Mouse (Mus musculus): ENCODE measurements around the gene Hormad1. TPM values are rescaled to one million over a fixed set of nuclear protein-coding genes. Genes with fewer than 3 reads are reported as not detected.
"Not testable (repeated sequence)": the region's sequence is repeated elsewhere in the genome, so short reads cannot be mapped to it uniquely, and the experiment has no call there.

Gene Hormad1
- polyA plus RNA-seq, 1 experiment from 2014 or later: 0.12 TPM

DNA sequence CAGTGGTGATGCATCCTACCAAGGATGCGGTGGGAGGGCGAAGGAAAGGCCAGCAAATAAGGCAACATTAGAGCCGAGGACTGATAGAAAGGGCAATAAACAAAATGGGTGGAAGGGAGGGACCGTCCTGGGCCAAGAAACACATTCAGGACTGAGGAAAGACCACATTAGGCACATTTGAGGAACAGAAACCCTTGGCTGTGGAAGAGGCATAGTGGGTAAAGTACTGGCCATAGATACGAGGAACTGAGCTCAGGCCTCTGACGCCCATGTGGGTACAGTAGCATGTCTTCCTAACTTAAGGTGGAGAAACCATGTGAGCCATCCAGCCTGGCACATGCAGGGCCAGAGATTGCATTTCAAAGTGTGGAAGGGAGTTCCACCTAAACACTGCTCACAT lies 29.7 kb upstream of the Hormad1 start:
- peaks cover 23% of the 10 kb centered on the region for H3K4me1 ChIP-seq (replicated peaks)
- DNase-seq (no peak), ATAC-seq (ENCODE audit: low read depth) (no peak)
- H3K27ac ChIP-seq: no peak overlapping the region
- H3K27me3 ChIP-seq: no peaks in the 10 kb centered on the region
- H3K9me3 ChIP-seq (replicated peaks): no peaks in the 10 kb centered on the region
- no peak overlapping the region for H3K4me3 ChIP-seq (replicated peaks)
- no peak overlapping the region for H3K4me2 ChIP-seq
- 68% methylated on average over 6 of the region's 6 CpGs for WGBS (ENCODE audit: insufficient replicate concordance)
- H3K9ac ChIP-seq: no peak overlapping the region
- H3K36me3 ChIP-seq: no peaks in the 10 kb centered on the region

DNA sequence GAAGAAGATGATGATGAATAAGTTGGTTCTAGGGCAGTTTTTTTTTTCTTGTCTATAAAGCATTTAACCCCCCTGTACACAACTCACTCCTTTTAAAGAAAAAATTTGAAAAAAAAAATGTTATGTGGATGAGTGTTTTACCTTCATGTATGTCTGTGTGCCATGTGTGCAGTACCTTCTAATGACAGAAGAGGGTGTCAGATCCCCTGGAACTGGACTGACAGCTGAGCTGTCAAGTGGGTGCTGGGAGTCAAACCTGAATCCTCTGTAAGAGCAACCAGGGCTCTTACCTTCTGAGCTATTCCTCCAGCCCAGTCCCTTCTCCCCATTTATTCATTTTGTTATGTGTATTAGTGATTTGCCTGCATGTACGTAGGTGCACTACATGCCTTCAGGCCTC lies 28.5 kb upstream of the Hormad1 start:
- no peaks in the 10 kb centered on the region for H3K36me3 ChIP-seq
- peaks cover 20% of the 10 kb centered on the region for H3K4me1 ChIP-seq (replicated peaks)
- H3K27ac ChIP-seq: no peak overlapping the region
- WGBS (ENCODE audit: insufficient replicate concordance): 89% methylated on average over 1 of the region's 1 CpGs
- ATAC-seq (ENCODE audit: low read depth) (no peak), DNase-seq (no peak)
- H3K9ac ChIP-seq: no peak overlapping the region
- no peak overlapping the region for H3K4me2 ChIP-seq
- no peak overlapping the region for H3K4me3 ChIP-seq (replicated peaks)
- H3K9me3 ChIP-seq (replicated peaks): no peaks in the 10 kb centered on the region
- H3K27me3 ChIP-seq: no peaks in the 10 kb centered on the region

DNA sequence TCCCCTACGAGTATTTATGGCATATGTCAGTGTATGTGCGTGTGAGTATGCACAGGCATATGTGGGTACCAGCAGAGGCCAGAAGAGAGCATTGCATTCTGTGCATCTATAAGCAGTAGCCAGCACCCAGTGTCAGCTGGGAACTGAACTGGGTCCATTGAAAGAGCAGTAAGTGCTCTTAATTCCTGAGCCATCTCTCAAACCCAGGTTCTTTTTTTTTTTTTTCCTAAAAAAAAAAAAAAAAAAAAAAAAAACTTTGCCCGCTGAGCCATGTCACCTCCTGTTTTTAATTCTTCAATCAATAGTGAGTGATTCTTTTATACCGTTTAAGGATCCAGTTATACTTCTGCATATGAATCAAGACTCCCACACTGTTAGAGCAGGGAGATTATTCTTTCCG lies 26.1 kb upstream of the Hormad1 start:
- H3K4me1 ChIP-seq (replicated peaks): peaks cover 10% of the 10 kb centered on the region
- no peak for ATAC-seq (ENCODE audit: low read depth)
- peaks cover 9% of the 10 kb centered on the region; the same call in 1 of the 2 replicates for H3K27me3 ChIP-seq

DNA sequence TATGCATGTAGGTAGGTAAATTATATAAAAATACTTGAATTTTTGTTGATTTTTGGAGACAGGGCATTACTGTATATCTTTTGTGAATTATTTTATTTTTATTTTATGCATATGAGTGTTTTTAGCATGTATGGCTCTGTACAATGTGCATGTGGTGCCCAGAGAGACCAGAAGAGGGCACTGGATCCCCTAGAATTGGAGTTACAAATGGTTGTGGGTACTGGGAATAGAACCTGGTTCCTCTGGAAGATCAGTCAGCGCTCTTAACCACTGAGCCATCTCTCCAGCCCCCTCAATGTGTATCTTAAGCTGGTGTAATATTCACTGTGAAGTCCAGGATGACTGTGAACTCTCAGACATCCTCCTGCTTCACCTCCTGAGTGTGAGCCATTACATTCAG lies 24.6 kb upstream of the Hormad1 start:
- Histone ChIP-seq H3K9me3 (replicated peaks) (no peaks in the 10 kb centered on the region), H3K4me2 (no peak overlapping the region), H3K27me3 (peaks cover 16% of the 10 kb centered on the region; the same call in 1 of the 2 replicates), H3K4me3 (replicated peaks) (no peak overlapping the region), H3K27ac (no peak overlapping the region), H3K36me3 (no peaks in the 10 kb centered on the region), H3K9ac (no peak overlapping the region), H3K4me1 (replicated peaks) (peaks cover 10% of the 10 kb centered on the region)
- DNase-seq: no peak
- 76% methylated on average over 1 of the region's 1 CpGs for WGBS (ENCODE audit: insufficient replicate concordance)
- no peak for ATAC-seq (ENCODE audit: low read depth)

More for the DNA sequence above, 26.1 kb upstream of the Hormad1 start:
- no peaks in the 10 kb centered on the region for H3K9me3 ChIP-seq (replicated peaks)
- 86% methylated on average over 5 of the region's 5 CpGs for WGBS (ENCODE audit: insufficient replicate concordance)
- H3K9ac ChIP-seq: no peak overlapping the region
- no peaks in the 10 kb centered on the region for H3K36me3 ChIP-seq
- DNase-seq: no peak
- H3K27ac ChIP-seq: no peak overlapping the region
- no peak overlapping the region for H3K4me3 ChIP-seq (replicated peaks)
- no peak overlapping the region for H3K4me2 ChIP-seq

DNA sequence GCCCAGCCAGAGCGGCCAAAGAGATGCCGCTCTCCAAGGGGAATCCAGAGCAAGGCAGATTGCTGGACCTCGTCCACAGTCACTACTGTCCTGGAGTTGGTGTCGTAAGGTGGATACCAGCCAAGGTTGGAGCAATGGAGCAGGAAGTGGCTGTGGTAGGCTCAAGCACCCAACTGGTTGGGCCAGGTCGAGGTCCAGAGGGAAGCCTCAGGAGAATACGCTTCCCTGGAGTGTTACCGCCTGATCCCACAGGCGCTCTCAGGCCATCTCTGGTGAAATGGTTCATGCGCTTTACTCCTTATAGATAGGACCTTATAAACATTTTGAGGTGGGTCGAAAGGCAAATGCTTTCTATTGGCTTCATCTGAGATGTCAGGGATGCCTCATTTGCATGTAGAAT lies 20.5 kb upstream of the Hormad1 start:
- no peak for DNase-seq
- Histone ChIP-seq H3K36me3 (no peaks in the 10 kb centered on the region), H3K27ac (no peak overlapping the region), H3K4me1 (replicated peaks) (0 out of 2 replicates have a peak, but pooled peaks cover 2% of the 10 kb centered on the region), H3K9me3 (replicated peaks) (no peaks in the 10 kb centered on the region), H3K9ac (no peak overlapping the region), H3K27me3 (peaks cover 18% of the 10 kb centered on the region; the same call in 1 of the 2 replicates), H3K4me3 (replicated peaks) (no peak overlapping the region), H3K4me2 (no peak overlapping the region)
- ATAC-seq (ENCODE audit: low read depth): no peak
- 80% methylated on average over 10 of the region's 10 CpGs for WGBS (ENCODE audit: insufficient replicate concordance)

DNA sequence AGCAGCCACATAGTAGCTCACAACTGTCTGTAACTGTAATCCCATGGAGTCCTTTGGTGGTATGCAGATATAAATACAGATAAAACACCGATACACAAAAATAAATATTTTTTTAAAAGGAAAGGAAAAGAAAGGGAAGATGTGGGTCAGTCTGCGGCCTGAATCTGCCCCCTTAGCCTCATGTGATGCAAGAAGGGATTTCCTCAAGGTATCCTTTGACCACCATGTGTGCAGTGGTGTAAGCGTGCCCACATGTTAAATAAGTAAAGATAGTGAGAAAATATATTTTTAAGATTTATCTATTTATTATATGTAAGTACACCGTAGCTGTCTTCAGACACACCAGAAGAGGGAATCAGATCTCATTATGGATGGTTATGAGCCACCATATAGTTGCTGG lies 19.6 kb upstream of the Hormad1 start:
- no peak overlapping the region for H3K27ac ChIP-seq
- 0 out of 2 replicates have a peak, but pooled peaks cover 2% of the 10 kb centered on the region for H3K4me1 ChIP-seq (replicated peaks)
- H3K27me3 ChIP-seq: peaks cover 24% of the 10 kb centered on the region; the same call in 1 of the 2 replicates
- no peak overlapping the region for H3K4me3 ChIP-seq (replicated peaks)
- no peaks in the 10 kb centered on the region for H3K9me3 ChIP-seq (replicated peaks)
- H3K9ac ChIP-seq: no peak overlapping the region
- 77% methylated on average over 4 of the region's 4 CpGs for WGBS (ENCODE audit: insufficient replicate concordance)
- H3K4me2 ChIP-seq: no peak overlapping the region
- H3K36me3 ChIP-seq: no peaks in the 10 kb centered on the region
- DNase-seq: no peak
- no peak for ATAC-seq (ENCODE audit: low read depth)

DNA sequence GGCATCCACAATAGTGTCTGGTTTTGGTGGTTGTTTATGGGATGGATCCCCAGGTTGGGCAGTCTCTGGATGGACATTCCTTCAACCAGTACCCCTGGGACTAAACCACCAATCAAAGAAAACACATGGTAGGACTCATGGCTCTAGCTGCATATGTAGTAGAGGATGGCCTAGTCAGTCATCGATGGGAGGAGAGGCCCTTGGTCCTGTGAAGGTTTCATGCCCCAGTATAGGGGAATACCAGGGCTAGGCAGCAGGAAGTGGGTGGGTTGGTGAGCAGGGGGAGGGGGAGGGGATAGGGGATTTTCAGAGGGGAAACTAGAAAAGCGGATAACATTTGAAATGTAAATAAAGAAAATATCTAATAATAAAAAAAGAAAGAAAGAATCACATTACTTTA lies 18.3 kb upstream of the Hormad1 start:
- H3K4me2 ChIP-seq; H3K27ac ChIP-seq; H3K4me1 ChIP-seq (replicated peaks); H3K4me3 ChIP-seq (replicated peaks); H3K9me3 ChIP-seq (replicated peaks); ATAC-seq (ENCODE audit: low read depth); H3K9ac ChIP-seq; H3K36me3 ChIP-seq; DNase-seq: not testable (repeated sequence)
- H3K27me3 ChIP-seq: peaks cover 30% of the 10 kb centered on the region; the same call in 1 of the 2 replicates
- WGBS (ENCODE audit: insufficient replicate concordance): 48% methylated on average over 2 of the region's 2 CpGs

DNA sequence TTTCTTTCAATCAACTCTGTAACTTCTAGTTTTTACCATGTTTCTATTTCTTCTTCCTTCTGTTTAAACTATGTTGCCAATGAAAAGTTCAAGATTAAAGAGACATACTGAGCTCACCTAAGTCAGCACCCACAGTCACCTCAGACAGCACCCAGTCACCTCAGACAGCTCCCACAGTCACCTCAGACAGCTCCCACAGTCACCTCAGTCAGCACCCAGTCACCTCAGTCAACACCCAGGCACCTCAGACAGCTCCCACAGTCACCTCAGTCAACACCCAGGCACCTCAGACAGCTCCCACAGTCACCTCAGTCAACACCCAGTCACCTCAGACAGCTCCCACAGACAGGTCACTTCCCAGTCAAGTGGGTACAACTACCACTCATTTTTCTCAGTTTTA lies 17.3 kb upstream of the Hormad1 start:
- no peak for ATAC-seq (ENCODE audit: low read depth)
- Histone ChIP-seq H3K36me3 (no peaks in the 10 kb centered on the region), H3K4me2 (no peak overlapping the region), H3K27ac (no peak overlapping the region), H3K4me3 (replicated peaks) (no peak overlapping the region), H3K27me3 (peaks cover 31% of the 10 kb centered on the region), H3K9ac (no peak overlapping the region), H3K9me3 (replicated peaks) (no peaks in the 10 kb centered on the region), H3K4me1 (replicated peaks) (0 out of 2 replicates have a peak, but pooled peaks cover 2% of the 10 kb centered on the region)
- DNase-seq: no peak

DNA sequence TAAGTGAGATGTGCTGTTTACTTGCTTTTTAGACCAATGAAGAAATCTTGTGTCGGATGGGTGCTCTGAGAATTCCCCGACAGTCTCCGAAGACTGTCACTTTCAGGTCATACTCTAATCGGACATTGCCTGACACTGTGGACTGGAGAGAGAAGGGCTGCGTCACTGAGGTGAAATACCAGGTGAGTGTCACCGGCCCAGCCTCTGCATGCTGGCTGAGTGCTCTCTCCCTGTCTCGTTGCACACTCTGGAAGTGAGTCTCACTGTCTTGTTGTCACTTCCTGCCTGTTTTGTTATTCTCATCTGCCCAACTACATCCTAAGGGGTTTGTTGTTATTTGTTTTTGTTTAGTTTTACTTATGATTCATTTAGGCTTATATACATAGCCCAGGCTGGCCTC lies 16.5 kb upstream of the Hormad1 start:
- WGBS (ENCODE audit: insufficient replicate concordance): 64% methylated on average over 7 of the region's 7 CpGs
- 0 out of 2 replicates have a peak, but pooled peaks cover 2% of the 10 kb centered on the region for H3K4me1 ChIP-seq (replicated peaks)
- no peak overlapping the region for H3K4me2 ChIP-seq

DNA sequence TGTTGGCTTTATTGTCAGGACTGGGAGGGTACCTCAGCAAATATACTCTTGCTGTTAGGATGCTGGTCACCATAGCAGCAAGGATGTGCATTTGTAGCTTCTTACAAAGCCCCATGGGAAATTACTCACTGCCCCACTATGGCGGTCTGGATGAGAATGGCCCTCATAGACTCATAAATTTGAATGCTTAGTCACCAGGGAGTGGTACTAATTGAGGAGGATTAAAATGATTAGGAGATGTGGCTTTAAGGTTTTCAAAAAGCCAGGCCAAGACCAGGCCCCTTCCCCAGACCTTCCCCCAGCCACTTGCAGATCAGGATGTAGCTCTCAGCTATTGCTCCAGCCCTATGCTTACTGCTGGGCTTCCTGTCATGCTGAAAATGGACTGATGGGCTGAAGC lies 9.3 kb upstream of the Hormad1 start:
- Histone ChIP-seq H3K9ac (no peak overlapping the region), H3K4me2 (no peak overlapping the region), H3K4me3 (replicated peaks) (no peak overlapping the region), H3K27ac (no peak overlapping the region), H3K9me3 (replicated peaks) (no peaks in the 10 kb centered on the region), H3K4me1 (replicated peaks) (peaks cover 7% of the 10 kb centered on the region), H3K27me3 (peaks cover 12% of the 10 kb centered on the region), H3K36me3 (no peaks in the 10 kb centered on the region)
- 70% methylated on average over 1 of the region's 1 CpGs for WGBS (ENCODE audit: insufficient replicate concordance)
- no peak for DNase-seq
- no peak for ATAC-seq (ENCODE audit: low read depth)

More for the DNA sequence above, 16.5 kb upstream of the Hormad1 start:
- DNase-seq (no peak), ATAC-seq (ENCODE audit: low read depth) (no peak)
- Histone ChIP-seq H3K9ac (no peak overlapping the region), H3K4me3 (replicated peaks) (no peak overlapping the region), H3K36me3 (no peaks in the 10 kb centered on the region), H3K27me3 (peaks cover 24% of the 10 kb centered on the region), H3K27ac (no peak overlapping the region), H3K9me3 (replicated peaks) (no peaks in the 10 kb centered on the region)

DNA sequence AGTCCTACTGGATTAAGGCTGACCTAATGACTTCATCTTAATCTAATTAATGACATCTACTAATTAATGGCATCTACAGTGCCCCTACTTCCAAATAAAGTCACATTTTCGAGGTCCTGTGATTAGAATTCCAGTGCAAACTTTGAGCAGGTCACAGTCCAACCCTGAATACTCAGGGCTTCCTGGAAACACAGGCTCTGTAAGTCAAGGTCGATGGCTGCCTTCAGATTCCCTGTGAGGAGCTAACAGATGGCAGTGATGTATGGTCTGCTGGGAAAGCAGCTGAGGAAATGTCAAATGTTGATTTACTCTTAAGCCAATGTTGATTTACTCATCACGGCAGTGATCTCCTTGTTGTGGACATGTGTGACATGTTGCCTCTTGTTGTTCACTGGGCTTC lies 5.5 kb upstream of the Hormad1 start:
- 41% methylated on average over 3 of the region's 3 CpGs for WGBS (ENCODE audit: insufficient replicate concordance)
- ATAC-seq (ENCODE audit: low read depth) (no peak), DNase-seq (no peak)
- Histone ChIP-seq H3K9me3 (replicated peaks) (no peaks in the 10 kb centered on the region), H3K27ac (no peak overlapping the region), H3K9ac (no peak overlapping the region), H3K4me3 (replicated peaks) (no peak overlapping the region), H3K27me3 (no peaks in the 10 kb centered on the region), H3K36me3 (no peaks in the 10 kb centered on the region), H3K4me1 (replicated peaks) (peaks cover 7% of the 10 kb centered on the region), H3K4me2 (no peak overlapping the region)

DNA sequence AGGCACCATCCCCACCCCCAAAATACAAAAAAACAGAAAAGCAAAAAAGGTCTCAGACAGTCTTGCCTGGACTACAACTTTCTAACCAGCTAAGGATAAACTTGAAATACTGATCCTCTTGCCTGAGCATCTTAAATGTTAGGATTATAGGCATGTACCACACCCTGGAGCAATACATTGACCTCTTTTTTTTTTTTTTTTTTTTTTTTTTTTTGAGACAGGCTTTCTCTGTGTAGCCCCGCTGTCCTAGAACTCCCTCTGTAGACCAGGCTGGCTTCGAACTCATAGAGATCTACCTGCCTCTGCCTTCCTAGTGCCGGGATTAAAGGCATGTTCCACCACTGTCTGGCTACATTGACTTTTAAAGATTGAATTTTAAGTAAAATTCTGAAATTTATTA lies 1.3 kb downstream of the Hormad1 start:
- Histone ChIP-seq H3K4me2 (no peak overlapping the region), H3K36me3 (no peaks in the 10 kb centered on the region), H3K4me1 (replicated peaks) (no peaks in the 10 kb centered on the region), H3K27ac (no peak overlapping the region), H3K9me3 (replicated peaks) (no peaks in the 10 kb centered on the region), H3K4me3 (replicated peaks) (no peak overlapping the region), H3K9ac (no peak overlapping the region), H3K27me3 (no peaks in the 10 kb centered on the region)
- ATAC-seq (ENCODE audit: low read depth): no peak
- no peak for DNase-seq
- WGBS (ENCODE audit: insufficient replicate concordance): 71% methylated on average over 3 of the region's 3 CpGs
